Mouse (Mus musculus) hindbrain, embryonic 12.5 days (tissue): Measurements from ENCODE around the gene Htra2. TPM values are rescaled to one million over a fixed set of nuclear protein-coding genes. Genes with fewer than 3 reads are reported as not detected.

Experiments used
- ATAC-seq: fragments of 200-750 bp; cut with Nextera tagmentation; 2 replicates; pipeline ENCODE4 v1.8.0; 2017; ENCODE audit warnings: moderate TSS enrichment; ENCODE audit not compliant: low FRiP score
- H3K27ac ChIP-seq: fragments of 300-500 bp; sonication (generic); 2 replicates; pipeline ENCODE4 v1.5.1; 2016; ENCODE audit warnings: mild to moderate bottlenecking
- H3K27me3 ChIP-seq: fragments of 300-500 bp; sonication (generic); 2 replicates; pipeline ENCODE4 v1.6.1; 2016; ENCODE audit warnings: mild to moderate bottlenecking
- H3K36me3 ChIP-seq: fragments of 300-500 bp; sonication (generic); 2 replicates; pipeline ENCODE4 v1.6.1; 2016; ENCODE audit warnings: mild to moderate bottlenecking
- H3K4me1 ChIP-seq: fragments of 300-500 bp; sonication (generic); 2 replicates; pipeline ENCODE4 v1.6.1; 2016
- H3K4me2 ChIP-seq: fragments of 300-500 bp; sonication (generic); replicated peaks from 2 replicates; pipeline ENCODE4 v1.6.1; 2016; ENCODE audit warnings: mild to moderate bottlenecking
- H3K4me3 ChIP-seq: fragments of 300-500 bp; sonication (generic); 2 replicates; pipeline ENCODE4 v1.5.1; 2016; ENCODE audit warnings: mild to moderate bottlenecking
- H3K9ac ChIP-seq: fragments of 300-500 bp; sonication (generic); 2 replicates; pipeline ENCODE4 v1.6.1; 2016; ENCODE audit warnings: mild to moderate bottlenecking, moderate library complexity
- H3K9me3 ChIP-seq: fragments of 300-500 bp; sonication (generic); replicated peaks from 2 replicates; pipeline ENCODE4 v1.6.1; 2016; ENCODE audit warnings: mild to moderate bottlenecking
- WGBS: fragments of 180-500 bp; shearing (Covaris S2); methylation state at CpG from one replicate; pipeline ENCODE4 v1.1.7; 2016; 5-methylcytosine and 5-hydroxymethylcytosine counted together
- microRNA counts: library from miRNA; unstranded; fragments of <30 nt; microRNA quantifications from one replicate; lab custom pipeline; 2017
- microRNA-seq: library from miRNA; unstranded; fragments of <30 nt; microRNA quantifications from one replicate; pipeline ENCODE4, GENCODE M21; 2017
- polyA plus RNA-seq: library from polyadenylated mRNA; unstranded; fragments of >200 nt; fragmentation: Nextera tagmentation; extraction: Ambion mirVana; gene quantifications from 2 replicates; pipeline ENCODE4 v1.2.1, GENCODE M21; 2016

Gene Htra2
- polyA plus RNA-seq, 1 experiment from 2014 or later = 59.9 TPM

DNA sequence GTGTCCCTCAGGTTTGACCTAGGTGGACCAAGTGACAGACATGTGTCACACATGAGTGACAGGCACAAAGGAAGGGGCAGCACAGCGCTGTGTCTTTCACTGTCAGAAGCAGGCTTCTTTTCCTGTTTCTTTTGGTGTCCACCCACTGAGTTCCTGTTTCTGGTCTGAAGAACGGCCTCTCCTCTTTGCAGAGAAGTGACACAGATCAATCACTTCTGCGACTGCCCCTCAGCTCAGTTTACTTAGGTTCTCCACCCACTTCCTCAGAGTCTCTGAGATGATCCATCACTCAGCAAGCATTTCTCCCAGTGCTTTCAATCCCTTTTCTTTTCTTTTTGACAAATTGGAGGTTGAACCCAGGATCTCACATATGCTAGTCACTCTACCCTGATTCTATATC, 46.4 kb downstream of the Htra2 start:
- no peak for ATAC-seq
- Histone ChIP-seq H3K36me3 (no peaks in the 10 kb centered on the region), H3K4me3 (no peak overlapping the region), H3K4me2 (no peak overlapping the region), H3K9me3 (no peaks in the 10 kb centered on the region), H3K27me3 (0 out of 2 replicates have a peak, but pooled peaks cover 2% of the 10 kb centered on the region), H3K4me1 (peaks cover 4% of the 10 kb centered on the region; the same call in 1 of the 2 replicates), H3K27ac (no peak overlapping the region), H3K9ac (no peak overlapping the region)
- WGBS = 56% methylated on average over 3 of the region's 3 CpGs

DNA sequence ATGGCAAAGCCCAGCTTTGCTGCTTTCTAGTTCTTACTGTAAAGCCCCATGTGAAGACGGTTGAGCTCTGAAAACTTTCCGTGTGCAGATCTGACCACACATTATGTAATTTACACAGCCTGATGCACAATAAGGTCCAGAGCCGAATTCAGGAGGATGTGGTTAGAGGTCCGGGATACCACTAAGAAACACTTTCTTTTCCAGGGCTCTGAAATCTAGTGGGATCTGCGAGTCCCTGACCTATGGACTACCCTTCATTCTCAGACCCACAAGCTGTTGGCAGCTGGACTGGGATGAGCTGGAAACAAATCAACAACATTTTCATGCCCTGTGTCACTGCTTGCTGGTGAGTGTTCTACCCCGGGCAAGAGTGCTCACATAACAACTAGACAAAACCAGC, 49.0 kb downstream of the Htra2 start:
- Histone ChIP-seq H3K4me2 (no peak overlapping the region), H3K4me3 (no peak overlapping the region), H3K9ac (no peak overlapping the region), H3K9me3 (no peaks in the 10 kb centered on the region), H3K36me3 (no peaks in the 10 kb centered on the region), H3K4me1 (peaks cover 4% of the 10 kb centered on the region; the same call in 1 of the 2 replicates), H3K27me3 (no peaks in the 10 kb centered on the region), H3K27ac (no peak overlapping the region)
- 88% methylated on average over 6 of the region's 6 CpGs for WGBS
- ATAC-seq = no peak

- H3K36me3 ChIP-seq = no peaks in the 10 kb centered on the region
- ATAC-seq = no peak
- H3K4me2 ChIP-seq = no peak overlapping the region
- H3K4me1 ChIP-seq = peaks cover 4% of the 10 kb centered on the region; the same call in 1 of the 2 replicates
- H3K4me3 ChIP-seq = no peak overlapping the region
- 85% methylated on average over 10 of the region's 10 CpGs for WGBS
- no peak overlapping the region for H3K9ac ChIP-seq
- no peaks in the 10 kb centered on the region for H3K27me3 ChIP-seq
- no peak overlapping the region for H3K27ac ChIP-seq
- no peaks in the 10 kb centered on the region for H3K9me3 ChIP-seq
These were observed 49.5 kb downstream of the Htra2 start for GRCm38 (mm10) chr6:83005444-83006011.

DNA sequence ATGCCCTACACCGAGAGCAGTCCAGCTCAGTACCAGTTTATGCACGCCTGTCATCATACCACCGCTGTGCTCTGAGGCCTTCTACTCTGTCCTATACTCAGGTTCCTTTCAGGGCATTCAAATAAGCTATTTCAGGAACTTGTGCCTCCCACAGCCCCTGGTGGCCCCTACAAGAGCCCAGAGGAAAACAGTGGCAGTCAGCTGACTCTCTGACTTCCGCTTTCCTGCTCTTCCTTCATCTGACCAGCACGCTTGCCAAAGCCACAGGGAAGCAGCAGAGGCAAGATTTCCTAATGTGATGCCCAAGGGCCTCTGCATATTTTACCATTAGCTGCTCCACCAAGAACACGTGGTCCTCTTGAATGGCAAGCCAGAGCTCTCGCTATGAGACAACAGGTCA, 50.2 kb downstream of the Htra2 start:
- H3K9me3 ChIP-seq = no peaks in the 10 kb centered on the region
- peaks cover 4% of the 10 kb centered on the region; the same call in 1 of the 2 replicates for H3K4me1 ChIP-seq
- no peaks in the 10 kb centered on the region for H3K36me3 ChIP-seq
- no peak overlapping the region for H3K9ac ChIP-seq
- WGBS = 52% methylated on average over 7 of the region's 7 CpGs
- no peak overlapping the region for H3K27ac ChIP-seq
- ATAC-seq = no peak
- H3K4me3 ChIP-seq = no peak overlapping the region
- 0 out of 2 replicates have a peak, but pooled peaks cover 3% of the 10 kb centered on the region for H3K27me3 ChIP-seq
- H3K4me2 ChIP-seq = no peak overlapping the region

DNA sequence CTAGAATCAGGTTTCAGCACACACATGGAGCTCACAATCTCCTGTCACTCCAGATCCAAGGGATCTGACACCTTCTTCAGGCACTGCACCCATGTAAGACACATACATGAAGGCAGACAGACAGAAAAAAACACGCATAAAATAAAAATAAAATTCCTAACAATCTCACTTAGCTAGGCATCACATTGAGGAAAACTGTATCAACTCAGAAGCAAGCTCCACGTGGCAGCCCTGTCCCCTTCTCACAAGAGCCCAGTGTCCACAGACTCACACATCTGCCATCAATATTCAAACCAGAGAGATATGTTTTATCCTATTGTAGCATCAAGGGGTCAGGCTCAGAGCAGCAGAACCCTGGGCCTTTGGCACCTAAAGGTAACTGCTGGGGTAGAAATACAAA, 50.8 kb downstream of the Htra2 start:
- no peak overlapping the region for H3K9ac ChIP-seq
- H3K9me3 ChIP-seq = no peaks in the 10 kb centered on the region
- ATAC-seq = no peak
- WGBS = 70% methylated on average over 2 of the region's 2 CpGs
- H3K36me3 ChIP-seq = no peaks in the 10 kb centered on the region
- peaks cover 4% of the 10 kb centered on the region; the same call in 1 of the 2 replicates for H3K4me1 ChIP-seq
- 0 out of 2 replicates have a peak, but pooled peaks cover 3% of the 10 kb centered on the region for H3K27me3 ChIP-seq
- H3K4me3 ChIP-seq = no peak overlapping the region
- no peak overlapping the region for H3K27ac ChIP-seq
- H3K4me2 ChIP-seq = no peak overlapping the region

DNA sequence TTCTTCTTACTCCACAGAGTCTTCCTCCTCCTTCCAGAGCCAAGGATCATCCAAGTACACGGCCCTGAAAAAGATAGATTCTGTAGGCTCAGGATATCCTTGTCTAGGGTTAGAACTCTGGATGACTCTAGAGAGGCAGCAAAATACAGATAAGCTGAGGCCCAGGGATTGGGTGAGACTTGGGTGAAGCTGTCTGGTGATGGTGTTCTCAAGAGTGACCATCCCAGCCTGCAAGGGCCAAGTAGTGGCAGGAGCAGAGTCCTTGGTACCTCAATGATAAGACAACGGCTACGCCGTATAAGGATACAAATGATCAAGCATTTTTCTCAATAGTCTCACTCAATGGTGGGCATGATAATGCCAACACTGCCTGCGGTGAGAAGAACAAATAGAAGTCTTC, 51.2 kb downstream of the Htra2 start:
- Histone ChIP-seq H3K27me3 (0 out of 2 replicates have a peak, but pooled peaks cover 3% of the 10 kb centered on the region), H3K27ac (no peak overlapping the region), H3K36me3 (no peaks in the 10 kb centered on the region), H3K9me3 (no peaks in the 10 kb centered on the region), H3K4me3 (no peak overlapping the region), H3K4me2 (no peak overlapping the region), H3K9ac (no peak overlapping the region), H3K4me1 (peaks cover 4% of the 10 kb centered on the region; the same call in 1 of the 2 replicates)
- 85% methylated on average over 5 of the region's 5 CpGs for WGBS
- no peak for ATAC-seq

DNA sequence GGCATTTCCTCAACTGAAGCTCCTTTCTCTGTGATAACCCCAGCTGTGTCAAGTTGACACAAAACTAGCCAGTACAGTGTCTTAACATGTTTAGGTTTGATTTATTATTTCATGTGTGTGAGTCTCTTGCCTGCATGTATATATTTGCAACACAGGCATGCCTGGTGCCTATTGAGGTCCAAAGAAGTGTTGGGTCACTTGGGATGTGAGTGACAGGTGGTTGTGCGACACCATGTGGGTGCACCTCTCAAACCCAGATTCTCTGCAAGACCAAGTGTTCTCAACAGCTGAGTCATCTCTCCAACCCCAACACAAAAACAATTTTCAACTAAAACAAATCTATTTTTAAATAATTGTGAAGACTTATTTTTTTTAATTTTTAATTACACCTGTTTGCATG, 52.0 kb downstream of the Htra2 start:
- Histone ChIP-seq H3K4me3 (no peak overlapping the region), H3K27me3 (0 out of 2 replicates have a peak, but pooled peaks cover 3% of the 10 kb centered on the region), H3K36me3 (no peaks in the 10 kb centered on the region), H3K27ac (no peak overlapping the region), H3K9me3 (no peaks in the 10 kb centered on the region), H3K4me1 (peaks cover 4% of the 10 kb centered on the region; the same call in 1 of the 2 replicates), H3K4me2 (no peak overlapping the region), H3K9ac (no peak overlapping the region)
- no peak for ATAC-seq
- WGBS = 91% methylated on average over 1 of the region's 1 CpGs

MicroRNAs within 50 kb of the gene (microRNA counts, 519-probe panel; counts per million panel counts)
- 470 counts per million, percentile 58 among the panel's probes with 10 or more counts for microRNA mmu-miR-3470a+mmu-miR-3470b (lab: Ali Mortazavi, UCI)

Small RNA genes lying within 50 kb of the gene (microRNA-seq; reads per million reads assigned to microRNA genes)
- not detected for gene Mir3470a
- gene Mir7040 = not detected

Other genes with a start within 250 kb of the Htra2 start
- 10.8 and 10.9 TPM in 2 replicates for gene Sema4f, start 115.5 kb downstream of the Htra2 start, polyA plus RNA-seq
- gene M1ap, start 108.4 kb downstream of the Htra2 start, polyA plus RNA-seq = 0.20 and 1.1 TPM in 2 replicates
- gene Dok1, start 21.8 kb downstream of the Htra2 start, polyA plus RNA-seq = 8.5 and 10.3 TPM in 2 replicates
- 16.8 and 19.2 TPM in 2 replicates for gene Loxl3, start 21.1 kb downstream of the Htra2 start, polyA plus RNA-seq
- 149 and 158 TPM in 2 replicates for gene Aup1, start 752 bp downstream of the Htra2 start, polyA plus RNA-seq
- gene Dqx1, start 2.6 kb upstream of the Htra2 start, polyA plus RNA-seq = 0.76 and 1.2 TPM in 2 replicates
- 4.4 and 6.0 TPM in 2 replicates for gene Tlx2, start 15.0 kb upstream of the Htra2 start, polyA plus RNA-seq
- 39.1 and 39.5 TPM in 2 replicates for gene Pcgf1, start 22.6 kb upstream of the Htra2 start, polyA plus RNA-seq
- 0.69 TPM in 1 of 2 replicates, not detected in the other for gene Lbx2, start 31.1 kb upstream of the Htra2 start, polyA plus RNA-seq
- 3.3 and 3.9 TPM in 2 replicates for gene Ccdc142, start 46.3 kb upstream of the Htra2 start, polyA plus RNA-seq
- gene Gm42688, start 46.3 kb upstream of the Htra2 start, polyA plus RNA-seq = 3.6 and 5.0 TPM in 2 replicates
- gene Mrpl53, start 53.8 kb upstream of the Htra2 start, polyA plus RNA-seq = 110 and 124 TPM in 2 replicates
- 42.6 TPM in 2 replicates for gene Mogs, start 60.2 kb upstream of the Htra2 start, polyA plus RNA-seq
- gene Wbp1, start 66.3 kb upstream of the Htra2 start, polyA plus RNA-seq = 206 and 212 TPM in 2 replicates
- gene Ino80b, start 70.2 kb upstream of the Htra2 start, polyA plus RNA-seq = 19.6 and 19.9 TPM in 2 replicates
- 40.7 and 42.6 TPM in 2 replicates for gene Rtkn, start 80.2 kb upstream of the Htra2 start, polyA plus RNA-seq
- 11.2 and 11.5 TPM in 2 replicates for gene Wdr54, start 101.1 kb upstream of the Htra2 start, polyA plus RNA-seq
- 4.4 and 5.2 TPM in 2 replicates for gene 1700003E16Rik, start 101.1 kb upstream of the Htra2 start, polyA plus RNA-seq
- gene Dctn1, start 110.6 kb upstream of the Htra2 start, polyA plus RNA-seq = 158 and 168 TPM in 2 replicates
- gene Slc4a5, start 164.6 kb upstream of the Htra2 start, polyA plus RNA-seq = 5.0 and 6.1 TPM in 2 replicates